Mouse (Mus musculus): ENCODE data around the gene Secisbp2. TPM values are rescaled to one million over a fixed set of nuclear protein-coding genes. Genes with fewer than 3 reads are reported as not detected.
A peak's percentile ranks its signal among the peaks of the same experiment; 100 is the strongest.

Secisbp2 gene
- polyA plus RNA-seq, 1 experiment from 2014 or later, result 28.6 TPM

DNA sequence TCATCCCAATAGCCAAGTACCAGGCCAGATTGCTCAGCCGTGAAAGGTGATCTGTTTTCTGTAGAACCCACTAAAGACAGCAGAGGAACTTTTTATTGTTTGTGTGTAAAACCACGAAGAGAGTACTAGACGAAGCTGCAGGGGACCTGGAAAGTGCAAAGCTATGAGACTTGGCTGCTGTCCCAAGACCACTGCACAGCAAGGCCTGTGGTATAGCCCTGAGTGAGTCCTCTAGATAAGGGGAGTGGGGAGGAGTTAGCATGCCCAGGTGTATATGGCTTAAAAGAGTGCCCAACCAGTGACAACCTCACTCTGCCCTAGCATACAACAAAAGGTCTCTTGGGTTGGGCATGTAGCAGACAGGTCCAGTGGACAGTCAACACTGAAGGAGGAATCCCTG is 37.2 kb downstream of the Secisbp2 start:
- WGBS, result 45% methylated on average over 3 of the region's 3 CpGs
- H3K27me3 ChIP-seq (replicated peaks; ENCODE audit: control insufficient read depth, insufficient read depth, low read length), result no peaks in the 10 kb centered on the region
- H3K4me1 ChIP-seq (ENCODE audit: control insufficient read depth, insufficient read depth, low read depth, low read length), result no peaks in the 10 kb centered on the region
- H3K9ac ChIP-seq (ENCODE audit: low read depth, low read length), result no peak overlapping the region
- no peak overlapping the region for H3K27ac ChIP-seq (ENCODE audit: low read depth, low read length)
- peaks cover 18% of the 10 kb centered on the region for H3K36me3 ChIP-seq (ENCODE audit: control insufficient read depth, insufficient read depth, low read length)
- H3K4me3 ChIP-seq (ENCODE audit: low read length), result no peak overlapping the region
- no peak for ATAC-seq
- H3K4me2 ChIP-seq (ENCODE audit: low read length), result no peak overlapping the region
- no peaks in the 10 kb centered on the region for H3K9me3 ChIP-seq (ENCODE audit: control insufficient read depth, low read length)

- Histone ChIP-seq H3K27me3 (replicated peaks; ENCODE audit: control insufficient read depth, insufficient read depth, low read length) (no peaks in the 10 kb centered on the region), H3K4me2 (ENCODE audit: low read length) (no peak overlapping the region), H3K9me3 (ENCODE audit: control insufficient read depth, low read length) (no peaks in the 10 kb centered on the region), H3K4me1 (ENCODE audit: control insufficient read depth, insufficient read depth, low read depth, low read length) (no peaks in the 10 kb centered on the region), H3K36me3 (ENCODE audit: control insufficient read depth, insufficient read depth, low read length) (peaks cover 6% of the 10 kb centered on the region), H3K27ac (ENCODE audit: low read depth, low read length) (no peak overlapping the region), H3K4me3 (ENCODE audit: low read length) (no peak overlapping the region), H3K9ac (ENCODE audit: low read depth, low read length) (no peak overlapping the region)
- ATAC-seq, result no peak
Observed at GRCm38 (mm10) chr13:51696481-51696880, 45.0 kb downstream of the Secisbp2 start.

GRCm38 (mm10) chr13:51697455-51697854 is 46.0 kb downstream of the Secisbp2 start:
- Histone ChIP-seq H3K36me3 (ENCODE audit: control insufficient read depth, insufficient read depth, low read length) (peaks cover 10% of the 10 kb centered on the region), H3K9me3 (ENCODE audit: control insufficient read depth, low read length) (no peaks in the 10 kb centered on the region), H3K4me1 (ENCODE audit: control insufficient read depth, insufficient read depth, low read depth, low read length) (no peaks in the 10 kb centered on the region), H3K4me3 (ENCODE audit: low read length) (no peak overlapping the region), H3K9ac (ENCODE audit: low read depth, low read length) (no peak overlapping the region), H3K4me2 (ENCODE audit: low read length) (no peak overlapping the region), H3K27ac (ENCODE audit: low read depth, low read length) (no peak overlapping the region), H3K27me3 (replicated peaks; ENCODE audit: control insufficient read depth, insufficient read depth, low read length) (no peaks in the 10 kb centered on the region)
- no peak for ATAC-seq
- 81% methylated on average over 6 of the region's 6 CpGs for WGBS

GRCm38 (mm10) chr13:51697897-51698296 is 46.4 kb downstream of the Secisbp2 start:
- ATAC-seq, result no peak
- H3K4me1 ChIP-seq (ENCODE audit: control insufficient read depth, insufficient read depth, low read depth, low read length), result no peaks in the 10 kb centered on the region
- H3K4me3 ChIP-seq (ENCODE audit: low read length), result no peak overlapping the region
- H3K9ac ChIP-seq (ENCODE audit: low read depth, low read length), result no peak overlapping the region
- H3K36me3 ChIP-seq (ENCODE audit: control insufficient read depth, insufficient read depth, low read length), result peaks cover 12% of the 10 kb centered on the region
- no peaks in the 10 kb centered on the region for H3K9me3 ChIP-seq (ENCODE audit: control insufficient read depth, low read length)
- WGBS, result 77% methylated on average over 4 of the region's 4 CpGs
- no peaks in the 10 kb centered on the region for H3K27me3 ChIP-seq (replicated peaks; ENCODE audit: control insufficient read depth, insufficient read depth, low read length)
- H3K4me2 ChIP-seq (ENCODE audit: low read length), result no peak overlapping the region
- H3K27ac ChIP-seq (ENCODE audit: low read depth, low read length), result no peak overlapping the region

GRCm38 (mm10) chr13:51698318-51698717 is 46.8 kb downstream of the Secisbp2 start:
- no peak for ATAC-seq
- no peaks in the 10 kb centered on the region for H3K9me3 ChIP-seq (ENCODE audit: control insufficient read depth, low read length)
- peaks cover 16% of the 10 kb centered on the region for H3K36me3 ChIP-seq (ENCODE audit: control insufficient read depth, insufficient read depth, low read length)
- no peak overlapping the region for H3K4me2 ChIP-seq (ENCODE audit: low read length)
- no peaks in the 10 kb centered on the region for H3K4me1 ChIP-seq (ENCODE audit: control insufficient read depth, insufficient read depth, low read depth, low read length)
- WGBS, result 98% methylated on average over 3 of the region's 3 CpGs
- H3K27ac ChIP-seq (ENCODE audit: low read depth, low read length), result no peak overlapping the region
- H3K9ac ChIP-seq (ENCODE audit: low read depth, low read length), result no peak overlapping the region
- H3K27me3 ChIP-seq (replicated peaks; ENCODE audit: control insufficient read depth, insufficient read depth, low read length), result no peaks in the 10 kb centered on the region
- H3K4me3 ChIP-seq (ENCODE audit: low read length), result no peak overlapping the region

- no peak for ATAC-seq
- Histone ChIP-seq H3K27ac (ENCODE audit: low read depth, low read length) (no peak overlapping the region), H3K9ac (ENCODE audit: low read depth, low read length) (no peak overlapping the region), H3K4me2 (ENCODE audit: low read length) (no peak overlapping the region), H3K27me3 (replicated peaks; ENCODE audit: control insufficient read depth, insufficient read depth, low read length) (no peaks in the 10 kb centered on the region), H3K9me3 (ENCODE audit: control insufficient read depth, low read length) (no peaks in the 10 kb centered on the region), H3K36me3 (ENCODE audit: control insufficient read depth, insufficient read depth, low read length) (peaks cover 22% of the 10 kb centered on the region), H3K4me3 (ENCODE audit: low read length) (no peak overlapping the region), H3K4me1 (ENCODE audit: control insufficient read depth, insufficient read depth, low read depth, low read length) (no peaks in the 10 kb centered on the region)
- 76% methylated on average over 5 of the region's 5 CpGs for WGBS
Observed at GRCm38 (mm10) chr13:51703893-51704292, 52.4 kb downstream of the Secisbp2 start.

DNA sequence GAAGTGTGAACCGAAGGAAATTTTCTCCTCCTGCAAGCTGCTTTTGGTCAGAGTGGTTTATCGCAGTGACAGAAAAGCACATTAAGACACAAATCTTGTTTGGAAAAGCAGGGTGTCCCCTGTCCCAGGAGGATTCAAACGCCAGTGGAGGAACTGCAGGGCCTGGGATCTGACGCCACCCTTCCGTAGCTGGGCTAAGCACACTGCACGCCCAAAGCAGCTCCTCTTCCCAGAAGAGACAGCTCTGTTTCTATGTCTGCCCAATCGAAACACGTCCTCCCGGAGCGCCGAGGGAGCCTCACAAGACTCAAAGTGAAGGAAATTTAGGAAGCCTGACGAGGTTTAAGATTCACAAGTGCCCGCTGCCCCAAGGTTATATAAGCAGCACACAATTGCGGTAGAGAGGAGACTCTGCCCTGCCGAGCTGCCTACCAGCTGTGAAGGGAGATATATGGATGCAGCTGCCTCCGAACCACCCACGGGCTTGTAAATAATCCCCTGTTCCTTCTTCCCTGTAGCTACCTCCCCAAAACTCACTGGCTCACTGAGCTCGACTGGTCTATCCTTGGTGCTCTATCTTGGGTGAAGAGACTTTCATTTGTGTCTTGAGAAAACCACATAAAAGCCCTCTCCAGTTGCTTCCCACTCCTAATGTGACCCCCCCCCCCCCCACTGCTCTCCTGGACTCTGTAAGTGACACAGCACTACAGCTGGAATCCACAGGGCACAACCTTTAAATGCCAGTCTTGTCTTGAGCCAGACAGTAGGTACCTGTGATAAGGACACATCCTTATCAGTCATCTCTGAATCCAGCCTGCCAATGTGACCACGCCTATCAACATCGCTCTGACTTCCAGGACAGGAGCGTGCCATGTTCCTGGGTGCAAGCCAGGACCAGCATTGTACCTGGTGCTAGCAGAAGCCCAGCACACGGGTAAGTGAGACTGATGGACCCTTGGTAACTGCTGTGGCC is 54.7 kb downstream of the Secisbp2 start:
- Histone ChIP-seq H3K27me3 (replicated peaks; ENCODE audit: control insufficient read depth, insufficient read depth, low read length) (no peaks in the 10 kb centered on the region), H3K4me2 (ENCODE audit: low read length) (no peak overlapping the region), H3K4me1 (ENCODE audit: control insufficient read depth, insufficient read depth, low read depth, low read length) (no peaks in the 10 kb centered on the region), H3K36me3 (ENCODE audit: control insufficient read depth, insufficient read depth, low read length) (peaks cover 24% of the 10 kb centered on the region), H3K9me3 (ENCODE audit: control insufficient read depth, low read length) (no peaks in the 10 kb centered on the region), H3K4me3 (ENCODE audit: low read length) (no peak overlapping the region), H3K27ac (ENCODE audit: low read depth, low read length) (no peak overlapping the region), H3K9ac (ENCODE audit: low read depth, low read length) (no peak overlapping the region)
- no peak for ATAC-seq
- WGBS, result 68% methylated on average over 22 of the region's 22 CpGs

DNA sequence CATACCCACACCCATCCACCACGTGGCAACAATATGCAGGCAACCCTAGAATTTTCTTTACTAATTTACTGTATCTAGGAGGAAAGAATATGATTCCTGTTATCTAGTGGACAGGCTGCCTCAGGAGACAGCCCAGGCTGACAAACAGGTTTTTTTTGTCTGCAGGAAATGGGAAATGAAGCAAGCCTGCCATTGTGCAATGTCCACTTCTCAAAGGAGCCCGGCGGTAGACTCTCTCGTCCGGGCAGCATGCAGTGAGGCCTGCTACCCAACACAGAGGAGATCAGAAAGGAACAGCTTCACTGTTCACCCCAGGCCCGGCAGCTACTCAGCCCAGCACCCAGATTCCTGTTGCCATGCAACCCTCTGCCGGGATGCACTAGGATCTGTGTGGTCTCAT is 59.2 kb downstream of the Secisbp2 start:
- H3K4me2 ChIP-seq (ENCODE audit: low read length), result no peak overlapping the region
- 67% methylated on average over 7 of the region's 7 CpGs for WGBS
- H3K36me3 ChIP-seq (ENCODE audit: control insufficient read depth, insufficient read depth, low read length), result peaks cover 19% of the 10 kb centered on the region
- H3K4me1 ChIP-seq (ENCODE audit: control insufficient read depth, insufficient read depth, low read depth, low read length), result no peaks in the 10 kb centered on the region
- H3K9ac ChIP-seq (ENCODE audit: low read depth, low read length), result no peak overlapping the region
- no peaks in the 10 kb centered on the region for H3K9me3 ChIP-seq (ENCODE audit: control insufficient read depth, low read length)
- H3K27ac ChIP-seq (ENCODE audit: low read depth, low read length), result no peak overlapping the region
- no peak overlapping the region for H3K4me3 ChIP-seq (ENCODE audit: low read length)
- ATAC-seq, result 0 out of 2 replicates have a peak, but pooled peaks have one; percentile 9
- H3K27me3 ChIP-seq (replicated peaks; ENCODE audit: control insufficient read depth, insufficient read depth, low read length), result no peaks in the 10 kb centered on the region

GRCm38 (mm10) chr13:51712022-51712421 is 60.5 kb downstream of the Secisbp2 start:
- WGBS, result 95% methylated on average over 8 of the region's 8 CpGs
- Histone ChIP-seq H3K27me3 (replicated peaks; ENCODE audit: control insufficient read depth, insufficient read depth, low read length) (no peaks in the 10 kb centered on the region), H3K4me3 (ENCODE audit: low read length) (no peak overlapping the region), H3K27ac (ENCODE audit: low read depth, low read length) (no peak overlapping the region), H3K4me1 (ENCODE audit: control insufficient read depth, insufficient read depth, low read depth, low read length) (no peaks in the 10 kb centered on the region), H3K4me2 (ENCODE audit: low read length) (no peak overlapping the region), H3K9me3 (ENCODE audit: control insufficient read depth, low read length) (no peaks in the 10 kb centered on the region), H3K9ac (ENCODE audit: low read depth, low read length) (no peak overlapping the region), H3K36me3 (ENCODE audit: control insufficient read depth, insufficient read depth, low read length) (peaks cover 19% of the 10 kb centered on the region)
- no peak for ATAC-seq
